Mouse (Mus musculus) layer of hippocampus, postnatal 36 days (tissue): ENCODE data around the gene Gm20425. TPM values are rescaled to one million over a fixed set of nuclear protein-coding genes. Genes with fewer than 3 reads are reported as not detected.
A peak's percentile ranks its signal among the peaks of the same experiment; 100 is the strongest.
"Not testable (repeated sequence)": the region's sequence is repeated elsewhere in the genome, so short reads cannot be mapped to it uniquely, and the experiment has no call there.

ENCODE experiments used
- DNase-seq, 2 experiments: peaks; one replicate each; pipeline ENCODE4 v3.0.0; 2022
- total RNA-seq, 2 experiments: library from RNA; stranded (reverse); gene quantifications; 2 replicates each; pipeline ENCODE4 v1.2.3; 2021

Gene Gm20425
- total RNA-seq, 2 experiments from 2014 or later, result 11.1 to 11.3 TPM

DNA sequence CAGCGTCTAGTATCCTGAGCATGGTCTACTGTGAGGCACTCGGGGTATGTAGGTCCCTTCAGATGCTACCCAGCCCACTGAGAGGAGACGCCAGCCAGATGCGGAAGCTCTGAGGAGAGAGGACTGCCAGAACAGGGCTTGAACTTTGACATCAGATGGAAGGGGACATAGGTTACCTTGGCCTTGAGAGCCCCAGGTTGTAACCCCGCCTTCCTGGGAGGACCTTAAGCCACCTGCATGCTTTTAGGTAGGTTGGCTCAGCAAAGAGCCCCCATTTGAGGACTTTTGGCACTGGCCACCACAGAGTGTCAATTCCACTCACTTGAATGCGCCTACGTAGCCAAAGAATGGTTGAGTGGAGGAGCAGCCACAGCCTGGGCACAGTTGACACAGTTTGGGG, 5.4 kb downstream of the Gm20425 start:
- no peak for DNase-seq

DNA sequence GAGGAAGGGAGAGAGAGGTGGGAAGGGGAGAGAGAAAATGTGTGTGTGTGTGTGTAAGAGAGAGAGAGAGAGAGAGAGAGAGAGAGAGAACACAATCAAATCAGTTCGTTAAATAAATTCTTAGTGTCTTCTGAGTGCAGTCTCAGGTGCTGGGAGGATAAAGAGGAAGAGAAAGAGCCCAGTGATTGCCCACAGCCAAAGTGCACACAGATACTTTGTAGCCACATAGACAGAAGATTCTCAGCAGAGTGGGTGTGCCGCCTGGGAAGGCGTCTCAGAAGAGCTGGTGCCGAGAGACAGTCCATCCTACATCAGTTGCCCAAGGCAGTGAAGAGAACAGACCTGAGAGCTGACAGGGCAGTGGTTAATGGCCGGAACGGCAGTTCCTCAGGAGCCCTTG, 15.8 kb downstream of the Gm20425 start:
- no peak for DNase-seq

GRCm38 (mm10) chr9:103213631-103214030, 16.5 kb downstream of the Gm20425 start:
- no peak for DNase-seq

DNA sequence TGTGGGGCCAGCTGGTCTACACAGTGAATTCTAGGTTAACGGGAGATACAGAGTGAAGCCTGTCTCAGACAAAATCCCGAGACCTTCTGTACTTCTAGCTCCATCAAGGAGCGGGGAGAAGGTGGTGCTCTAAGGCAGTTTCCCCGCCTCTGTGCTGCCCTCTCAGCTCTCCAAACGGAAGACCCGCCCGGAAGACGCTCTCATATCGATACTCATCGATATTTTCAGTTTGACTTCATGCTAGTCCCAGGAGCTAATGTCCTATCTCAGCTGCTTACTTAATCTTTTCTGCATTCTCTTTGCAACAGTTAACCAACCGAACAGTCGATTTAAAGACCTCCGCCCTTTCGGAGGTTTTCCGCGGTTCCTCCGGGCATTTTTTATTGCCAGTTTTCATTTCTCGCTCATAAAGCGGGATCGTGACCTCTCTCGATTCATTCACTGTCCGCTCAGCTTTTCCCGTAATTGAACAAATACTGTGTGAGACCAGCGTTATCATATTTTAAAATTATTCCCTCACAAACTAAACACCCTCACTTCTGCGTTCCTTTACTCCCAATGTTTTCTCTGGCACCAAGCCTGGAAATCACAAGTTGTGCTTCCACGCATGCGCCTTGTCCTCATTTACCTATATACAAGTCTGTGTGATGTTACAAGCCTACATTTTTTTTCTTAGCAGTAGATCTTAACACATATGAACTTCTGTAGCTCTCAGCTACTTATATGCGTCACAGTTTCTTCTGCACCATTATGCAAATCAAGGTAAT, 17.3 kb downstream of the Gm20425 start:
- no peak for DNase-seq

DNA sequence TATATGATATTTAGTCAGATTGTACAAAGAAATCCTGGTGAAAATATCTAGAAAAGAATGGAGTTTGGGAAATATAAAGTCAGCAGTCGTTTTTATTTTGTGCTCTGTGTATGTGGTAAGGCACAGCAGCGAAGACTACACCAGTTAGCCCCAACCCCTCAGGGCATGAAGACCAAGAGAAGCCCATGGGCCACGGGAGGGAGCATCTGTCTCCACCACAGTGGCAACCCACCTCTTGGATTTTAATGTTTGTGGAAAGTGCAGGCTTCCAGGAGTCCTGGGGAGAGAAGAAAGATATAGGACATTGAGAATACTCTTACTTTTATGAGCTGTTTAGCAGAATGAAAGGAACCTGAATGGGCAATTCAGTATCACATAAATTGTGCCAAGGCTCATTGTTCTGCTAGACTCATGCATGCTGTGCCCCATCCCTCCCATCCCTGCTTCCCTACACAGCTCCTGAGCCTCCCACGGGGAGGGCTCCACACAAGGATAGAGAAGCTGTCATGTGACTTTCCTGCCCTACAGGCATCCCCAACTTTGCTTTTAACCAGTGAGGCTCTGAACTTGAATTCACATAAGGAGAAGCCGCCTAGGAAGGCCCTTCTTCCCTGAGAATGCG, 21.2 kb downstream of the Gm20425 start:
- no peak for DNase-seq

DNA sequence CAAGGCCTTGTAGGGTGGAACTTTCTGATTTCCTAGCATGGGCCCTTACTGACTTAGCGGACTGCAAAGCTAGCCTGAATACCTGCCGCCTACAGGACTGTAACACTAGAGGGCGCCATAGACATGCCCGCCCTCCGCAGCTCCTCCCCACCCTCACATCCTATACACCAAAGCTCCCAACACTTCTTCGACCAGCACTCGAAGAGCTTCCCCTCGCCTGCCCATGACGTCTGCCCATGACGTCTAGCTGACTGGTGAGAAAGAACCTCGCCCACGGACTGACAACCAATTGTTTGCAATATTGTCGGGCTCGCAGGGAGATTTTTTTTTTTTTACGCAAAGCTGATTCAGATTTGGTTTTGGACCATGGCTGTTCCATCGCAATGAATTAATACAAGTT, 22.3 kb downstream of the Gm20425 start:
- DNase-seq, result peak; percentile 52 to 65

GRCm38 (mm10) chr9:103205786-103206185, 24.3 kb downstream of the Gm20425 start:
- DNase-seq, result no peak

GRCm38 (mm10) chr9:103201561-103202260, 28.4 kb downstream of the Gm20425 start, which contains the start of gene Srprb:
Srprb (minus strand) TSS chr9:103202137.
- peak; percentile 92 to 94 for DNase-seq

DNA sequence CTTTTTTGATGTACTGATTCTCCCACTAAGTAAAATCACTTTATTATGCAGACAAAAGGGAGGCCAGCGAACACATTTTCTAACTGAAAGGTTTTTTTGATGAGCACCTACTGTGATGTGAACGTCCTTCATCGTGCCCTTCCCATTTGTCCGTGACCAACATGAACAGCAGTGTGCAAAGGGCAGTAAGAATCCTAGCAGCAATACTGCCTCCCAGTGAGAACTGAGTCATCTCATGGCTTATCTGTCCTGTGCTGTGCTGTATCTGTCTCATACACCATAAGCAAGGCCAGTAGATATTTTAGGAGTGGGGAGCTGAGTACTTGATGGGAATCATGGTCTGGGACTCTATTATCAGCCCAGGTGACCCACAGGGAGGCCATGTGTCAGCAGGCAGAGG, 41.7 kb downstream of the Gm20425 start:
- no peak for DNase-seq

- DNase-seq, result no peak
These were observed 43.4 kb downstream of the Gm20425 start for GRCm38 (mm10) chr9:103186747-103187146.

GRCm38 (mm10) chr9:103185946-103186345, 44.2 kb downstream of the Gm20425 start:
- DNase-seq, result no peak

- no peak for DNase-seq
These were observed 45.3 kb downstream of the Gm20425 start for GRCm38 (mm10) chr9:103184855-103185254.

- no peak for DNase-seq
These were observed 48.2 kb downstream of the Gm20425 start for GRCm38 (mm10) chr9:103181886-103182285.

- peak; percentile 34 to 45 for DNase-seq
These were observed 49.1 kb downstream of the Gm20425 start for GRCm38 (mm10) chr9:103180807-103181565.

DNA sequence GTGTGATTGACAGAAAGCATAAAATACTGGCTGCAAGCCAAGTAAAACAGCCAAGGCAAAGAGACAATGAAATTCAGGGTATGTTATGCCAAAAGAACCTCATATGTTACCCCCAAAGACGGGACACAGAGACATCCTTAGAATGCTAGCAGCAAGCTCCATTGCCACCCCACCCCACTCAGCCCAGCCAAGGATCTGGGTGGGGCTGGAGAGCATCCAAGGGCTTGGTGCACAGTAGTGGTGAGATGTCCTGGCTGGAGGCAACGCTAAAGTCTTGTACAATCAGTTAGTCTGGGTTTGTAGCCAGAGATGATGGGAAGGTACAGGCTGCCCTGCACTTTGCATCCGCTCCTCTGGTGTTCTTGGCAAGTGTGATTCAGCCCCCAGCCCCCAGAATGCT, 49.8 kb downstream of the Gm20425 start:
- DNase-seq, result peak in 1 of 2 experiments; percentile 34

GRCm38 (mm10) chr9:103175692-103176091, 54.4 kb downstream of the Gm20425 start:
- DNase-seq, result no peak

DNA sequence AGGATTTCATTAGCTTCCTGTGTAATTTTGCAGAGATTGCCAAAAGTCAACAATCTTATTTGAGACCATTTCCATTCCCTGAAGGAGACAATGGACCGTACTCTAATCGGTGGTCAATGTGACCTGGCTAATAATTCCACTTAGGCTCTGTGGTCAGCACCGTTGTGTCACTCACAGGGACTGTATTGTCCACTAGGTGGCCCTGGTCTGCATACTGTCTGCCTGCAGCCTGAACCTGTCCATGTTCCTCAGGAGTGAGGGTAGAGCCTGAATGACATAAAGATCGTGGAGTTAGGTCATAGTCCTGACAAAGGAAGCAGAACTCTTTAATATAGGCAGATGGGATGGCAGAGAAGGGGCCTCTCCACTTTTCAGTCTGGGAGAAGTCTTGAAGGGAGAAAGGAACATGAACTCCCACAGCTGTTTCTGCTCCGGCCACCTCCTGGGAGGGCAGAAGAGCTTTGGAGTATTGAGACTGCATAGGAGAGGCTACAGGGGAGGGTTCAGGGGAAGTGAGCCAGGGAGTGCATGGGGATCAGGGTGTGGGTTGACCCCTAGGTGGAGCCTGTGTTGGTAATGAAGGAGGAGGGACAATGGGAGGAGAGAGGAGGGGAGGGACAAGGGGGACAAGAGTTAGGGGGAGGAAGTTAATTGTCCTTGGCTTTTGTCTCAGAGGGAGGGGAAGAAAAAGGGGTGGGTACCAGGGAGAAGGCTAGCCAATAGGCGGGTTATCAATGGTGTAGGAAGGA, 55.2 kb downstream of the Gm20425 start:
- DNase-seq, result no peak

DNA sequence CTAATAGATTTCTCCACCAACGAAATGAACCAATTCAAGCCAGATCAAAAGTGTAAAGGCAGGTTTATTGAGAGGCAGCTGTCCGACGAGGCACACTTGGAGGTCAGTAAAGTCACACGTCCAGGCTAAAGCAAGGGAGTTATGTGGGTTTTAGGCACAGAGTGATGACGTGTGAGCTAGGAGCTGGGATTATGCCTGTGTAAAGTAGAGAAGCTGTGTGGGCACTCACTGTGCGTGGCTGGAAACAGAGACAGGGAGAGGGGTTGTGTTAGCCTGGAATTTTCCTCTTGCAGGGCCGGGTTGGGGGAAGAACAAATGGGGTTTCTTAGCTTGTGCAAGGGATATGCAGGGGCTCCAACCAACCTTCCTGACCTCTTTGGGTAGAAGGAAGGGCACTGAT, 61.3 kb downstream of the Gm20425 start:
- no peak for DNase-seq

GRCm38 (mm10) chr9:103168046-103168445, 62.1 kb downstream of the Gm20425 start:
- DNase-seq, result no peak

DNA sequence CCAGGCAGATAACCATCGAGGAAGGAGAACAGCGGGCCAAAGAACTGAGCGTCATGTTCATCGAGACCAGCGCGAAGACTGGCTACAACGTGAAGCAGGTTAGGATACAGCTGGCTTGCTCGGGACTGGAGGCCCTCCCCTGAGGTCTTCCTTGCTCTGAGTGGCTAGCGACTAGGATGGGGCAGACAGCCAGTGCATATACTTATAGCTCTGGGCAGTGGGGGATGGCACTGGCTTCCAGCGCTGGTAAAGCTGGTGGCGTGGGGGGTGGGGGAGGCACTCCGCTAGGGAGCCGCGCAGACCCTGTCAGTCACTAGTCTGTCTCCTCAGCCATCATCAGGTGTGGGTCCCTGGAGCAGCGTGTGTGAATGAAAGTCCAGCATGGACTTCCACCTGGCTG, 66.3 kb downstream of the Gm20425 start:
- DNase-seq, result no peak

- DNase-seq, result not testable (repeated sequence)
These were observed 74.9 kb downstream of the Gm20425 start for GRCm38 (mm10) chr9:103155158-103155557.

DNA sequence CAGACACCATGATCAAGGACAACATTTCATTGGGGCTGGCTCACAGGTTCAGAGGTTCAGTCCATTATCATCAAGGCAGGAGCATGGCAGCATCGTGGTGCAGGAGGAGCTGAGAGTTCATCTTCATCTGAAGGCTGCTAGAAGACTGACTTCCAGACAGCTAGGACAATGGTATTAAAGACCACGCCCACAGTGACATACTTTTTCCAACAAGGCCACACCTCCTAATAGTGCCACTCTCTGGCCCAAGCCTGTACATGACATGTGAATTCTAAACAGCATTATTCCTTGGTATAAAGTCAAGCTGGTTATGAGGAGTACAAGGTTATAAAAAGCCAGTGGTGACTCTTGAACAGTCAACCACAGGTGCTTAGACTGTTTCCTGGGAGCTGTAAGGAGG, 75.5 kb downstream of the Gm20425 start:
- DNase-seq, result no peak
